ENCODE assay signal across 30 mouse cellular contexts in genomic region chr13:102447310-102447709, GRCm38 (mm10).
DNase-seq lines count a peak whose midpoint lies in the region; ATAC-seq and TF ChIP-seq lines count a peak whose summit lies in the region.
"Had no signal": no experiment of that assay in that cellular context is flagged by ENCODE, and none has a peak within 500 bp of the region (broad histone marks: within the 10 kb centered on the region; RNA-seq: fewer than 3 reads in every experiment).

No protein-coding gene starts in this region.

- H3K36me3 ChIP-seq in kidney, embryonic 16.5 days (ENCODE audit: insufficient read depth, low read length), result no peaks in the 10 kb centered on the region
- no peaks in the 10 kb centered on the region for H3K36me3 ChIP-seq in lung, embryonic 15.5 days
- no peaks in the 10 kb centered on the region for H3K36me3 ChIP-seq in lung, postnatal 0 days (ENCODE audit: insufficient read depth, low read length)
- no peaks in the 10 kb centered on the region for H3K36me3 ChIP-seq in embryonic facial prominence, embryonic 14.5 days (ENCODE audit: control insufficient read depth, insufficient read depth, low read length)
- H3K36me3 ChIP-seq in heart, embryonic 12.5 days, result no peaks in the 10 kb centered on the region
- H3K36me3 ChIP-seq: embryonic facial prominence, embryonic 13.5 days; heart, embryonic 13.5 days; limb, embryonic 13.5 days; liver, embryonic 12.5 days; midbrain, embryonic 12.5 days; neural tube, embryonic 12.5 days had no signal

- no peaks in the 10 kb centered on the region for H3K27me3 ChIP-seq in kidney, embryonic 16.5 days (ENCODE audit: insufficient read depth, low read length)
- H3K27me3 ChIP-seq in lung, embryonic 15.5 days, result no peaks in the 10 kb centered on the region
- H3K27me3 ChIP-seq in lung, postnatal 0 days (replicated peaks; ENCODE audit: insufficient read depth, low read length), result no peaks in the 10 kb centered on the region
- H3K27me3 ChIP-seq in embryonic facial prominence, embryonic 14.5 days (replicated peaks; ENCODE audit: control insufficient read depth, insufficient read depth, low read length), result no peaks in the 10 kb centered on the region
- no peaks in the 10 kb centered on the region for H3K27me3 ChIP-seq in heart, embryonic 12.5 days (replicated peaks)
- H3K27me3 ChIP-seq: embryonic facial prominence, embryonic 13.5 days; heart, embryonic 13.5 days; limb, embryonic 13.5 days; liver, embryonic 12.5 days; megakaryocyte, embryonic 14.5 days; neural tube, embryonic 12.5 days had no signal

- TF ChIP-seq CTCF in lung, postnatal 0 days (IDR thresholded peaks at IDR 0.05), result no peak

- 48% methylated on average over 5 of the region's 5 CpGs for WGBS in kidney, embryonic 16.5 days
- WGBS in lung, embryonic 15.5 days, result 40% methylated on average over 5 of the region's 5 CpGs
- 49% methylated on average over 5 of the region's 5 CpGs for WGBS in lung, postnatal 0 days
- WGBS in embryonic facial prominence, embryonic 14.5 days, result 47% methylated on average over 5 of the region's 5 CpGs
- 77% methylated on average over 5 of the region's 5 CpGs for WGBS in heart, embryonic 12.5 days

- peaks cover 16% of the 10 kb centered on the region for H3K4me1 ChIP-seq in kidney, embryonic 16.5 days (ENCODE audit: insufficient read depth, low read length)
- peaks cover 8% of the 10 kb centered on the region; the same call in 1 of the 2 replicates for H3K4me1 ChIP-seq in lung, embryonic 15.5 days
- no peaks in the 10 kb centered on the region for H3K4me1 ChIP-seq in lung, postnatal 0 days (ENCODE audit: insufficient read depth, low read depth, low read length)
- no peaks in the 10 kb centered on the region; the same call in 1 of the 2 replicates for H3K4me1 ChIP-seq in embryonic facial prominence, embryonic 14.5 days (ENCODE audit: control insufficient read depth, insufficient read depth, low read length)
- no peaks in the 10 kb centered on the region for H3K4me1 ChIP-seq in heart, embryonic 12.5 days (replicated peaks)
- H3K4me1 ChIP-seq: heart, embryonic 13.5 days; limb, embryonic 13.5 days; liver, embryonic 12.5 days; megakaryocyte, embryonic 14.5 days had no signal

- no peak for DNase-seq in kidney, postnatal 36 days
- DNase-seq in lung, postnatal 0 days (ENCODE audit: low spot score), result no peak
- peak; percentile 64 for DNase-seq in embryonic facial prominence, embryonic 14.5 days (ENCODE audit: low spot score)
- DNase-seq: B cell, adult 2 months; cerebellum, adult 9-10 months; cerebellum, postnatal 36 days; forebrain, postnatal 0 days; heart, adult 2 months; heart, postnatal 10 days; liver, postnatal 0 days; lung, postnatal 4 days; right cerebral cortex, adult 18-20 months; right cerebral cortex, postnatal 4 days had no signal

- H3K4me2 ChIP-seq in kidney, embryonic 16.5 days (replicated peaks; ENCODE audit: low read depth, low read length), result no peak overlapping the region
- no peak overlapping the region for H3K4me2 ChIP-seq in lung, embryonic 15.5 days
- H3K4me2 ChIP-seq in lung, postnatal 0 days (replicated peaks; ENCODE audit: low read depth, low read length), result no peak overlapping the region
- H3K4me2 ChIP-seq in embryonic facial prominence, embryonic 14.5 days (ENCODE audit: low read depth, low read length), result no peak overlapping the region
- no peak overlapping the region for H3K4me2 ChIP-seq in heart, embryonic 12.5 days
- H3K4me2 ChIP-seq: embryonic facial prominence, embryonic 13.5 days; heart, embryonic 13.5 days; hindbrain, embryonic 14.5 days; limb, embryonic 13.5 days; liver, embryonic 12.5 days; midbrain, embryonic 12.5 days; neural tube, embryonic 12.5 days had no signal

- peak; percentile 65 for ATAC-seq in kidney, embryonic 16.5 days (ENCODE audit: low FRiP score, low TSS enrichment)
- peak; percentile 46; the same call in 1 of the 2 replicates for ATAC-seq in lung, embryonic 15.5 days (ENCODE audit: borderline replicate concordance, extremely low read depth, low FRiP score, low TSS enrichment)
- no peak for ATAC-seq in lung, postnatal 0 days
- ATAC-seq in embryonic facial prominence, embryonic 14.5 days (ENCODE audit: low read depth), result no peak
- no peak for ATAC-seq in heart, embryonic 12.5 days (ENCODE audit: insufficient number of reproducible peaks, low FRiP score)
- ATAC-seq: activated CD4-positive, CD25-positive, alpha-beta regulatory T cell, adult 4 months; forebrain, postnatal 0 days; intestine, postnatal 0 days; liver, embryonic 12.5 days; liver, postnatal 0 days had no signal

- H3K27ac ChIP-seq in kidney, embryonic 16.5 days (ENCODE audit: low read length), result peak overlapping the region; percentile 88
- peak overlapping the region; percentile 48 for H3K27ac ChIP-seq in lung, embryonic 15.5 days
- H3K27ac ChIP-seq in lung, postnatal 0 days (ENCODE audit: low read length), result no peak overlapping the region; the same call in 1 of the 2 replicates
- H3K27ac ChIP-seq in embryonic facial prominence, embryonic 14.5 days (replicated peaks; ENCODE audit: low read depth, low read length), result no peak overlapping the region
- no peak overlapping the region for H3K27ac ChIP-seq in heart, embryonic 12.5 days (ENCODE audit: poor library complexity, severe bottlenecking)
- H3K27ac ChIP-seq: embryonic facial prominence, embryonic 13.5 days; heart, adult 2 months; heart, embryonic 13.5 days; hindbrain, embryonic 14.5 days; layer of hippocampus, adult 2 months; left cerebral cortex, adult 2 months; limb, embryonic 13.5 days; liver, embryonic 12.5 days; midbrain, embryonic 12.5 days; neural tube, embryonic 12.5 days had no signal

- no peaks in the 10 kb centered on the region for H3K9me3 ChIP-seq in kidney, embryonic 16.5 days (ENCODE audit: low read length)
- H3K9me3 ChIP-seq in lung, embryonic 15.5 days, result no peaks in the 10 kb centered on the region
- H3K9me3 ChIP-seq in lung, postnatal 0 days (ENCODE audit: low read length), result no peaks in the 10 kb centered on the region
- no peaks in the 10 kb centered on the region for H3K9me3 ChIP-seq in embryonic facial prominence, embryonic 14.5 days (ENCODE audit: control insufficient read depth, low read length)
- H3K9me3 ChIP-seq in heart, embryonic 12.5 days (replicated peaks), result no peaks in the 10 kb centered on the region
- H3K9me3 ChIP-seq: embryonic facial prominence, embryonic 13.5 days; heart, embryonic 13.5 days; limb, embryonic 13.5 days; liver, embryonic 12.5 days; megakaryocyte, embryonic 14.5 days; midbrain, embryonic 12.5 days; neural tube, embryonic 12.5 days had no signal

- no peak overlapping the region for H3K9ac ChIP-seq in kidney, embryonic 16.5 days (replicated peaks; ENCODE audit: low read length)
- no peak overlapping the region for H3K9ac ChIP-seq in lung, embryonic 15.5 days
- no peak overlapping the region for H3K9ac ChIP-seq in lung, postnatal 0 days (replicated peaks; ENCODE audit: low read depth)
- H3K9ac ChIP-seq in embryonic facial prominence, embryonic 14.5 days (ENCODE audit: low read depth, low read length), result no peak overlapping the region
- H3K9ac ChIP-seq in heart, embryonic 12.5 days, result no peak overlapping the region
- H3K9ac ChIP-seq: embryonic facial prominence, embryonic 13.5 days; forebrain, postnatal 0 days; heart, embryonic 13.5 days; hindbrain, embryonic 14.5 days; limb, embryonic 13.5 days; liver, embryonic 12.5 days; liver, postnatal 0 days; midbrain, embryonic 12.5 days; neural tube, embryonic 12.5 days had no signal

- no peak for TF ChIP-seq EP300 in lung, postnatal 0 days (IDR thresholded peaks at IDR 0.05)

- no peak overlapping the region for H3K4me3 ChIP-seq in kidney, embryonic 16.5 days (ENCODE audit: low read length)
- H3K4me3 ChIP-seq in lung, embryonic 15.5 days, result no peak overlapping the region
- H3K4me3 ChIP-seq in lung, postnatal 0 days (ENCODE audit: low read depth, low read length), result no peak overlapping the region
- H3K4me3 ChIP-seq in embryonic facial prominence, embryonic 14.5 days (ENCODE audit: low read depth, low read length), result no peak overlapping the region
- H3K4me3 ChIP-seq in heart, embryonic 12.5 days, result no peak overlapping the region
- H3K4me3 ChIP-seq: embryonic facial prominence, embryonic 13.5 days; erythroblast, embryonic 14.5 days; heart, adult 2 months; heart, embryonic 13.5 days; layer of hippocampus, adult 2 months; left cerebral cortex, adult 2 months; limb, embryonic 13.5 days; liver, embryonic 12.5 days; megakaryocyte, embryonic 14.5 days; midbrain, embryonic 12.5 days; myocyte; neural tube, embryonic 12.5 days had no signal

Comparison
In these comparisons a context has a peak if more than half of its experiments do, and no peak if none do; other contexts are left out.
1. ATAC-seq: peak in kidney, embryonic 16.5 days (single experiment) and lung, embryonic 15.5 days (single experiment); none in lung, postnatal 0 days (single experiment), embryonic facial prominence, embryonic 14.5 days (single experiment) and heart, embryonic 12.5 days (single experiment).
2. H3K27ac ChIP-seq: peak in kidney, embryonic 16.5 days (single experiment) and lung, embryonic 15.5 days (single experiment); none in lung, postnatal 0 days (single experiment), embryonic facial prominence, embryonic 14.5 days (single experiment) and heart, embryonic 12.5 days (single experiment).